Mouse (Mus musculus): ENCODE measurements around the gene Gm36079. TPM values are rescaled to one million over a fixed set of nuclear protein-coding genes. Genes with fewer than 3 reads are reported as not detected.
"Not testable (repeated sequence)": the region's sequence is repeated elsewhere in the genome, so short reads cannot be mapped to it uniquely, and the experiment has no call there.

Gene Gm36079
- polyA plus RNA-seq (2011; ENCODE audit: insufficient read depth, insufficient read length, low read depth, missing spikeins): not detected in 2 replicates

DNA sequence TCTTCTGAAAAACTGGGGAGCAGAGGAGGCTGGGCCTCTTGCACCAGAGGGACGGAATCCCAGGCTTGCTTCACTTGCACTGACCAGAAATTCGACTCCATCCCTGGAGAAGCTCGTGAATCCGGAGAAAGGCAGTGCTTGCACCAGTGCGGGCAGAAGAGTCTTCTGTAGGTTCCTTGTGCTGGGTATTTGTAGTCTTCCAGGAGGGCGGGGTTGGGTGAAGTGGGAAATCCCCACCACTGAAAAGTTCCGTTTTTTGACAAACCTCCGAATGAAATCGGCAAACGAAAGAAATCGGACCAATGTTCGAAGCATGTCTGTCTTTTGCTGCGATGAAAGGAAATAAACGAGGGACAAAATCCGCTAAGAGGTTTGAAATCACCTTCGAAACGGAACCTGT lies at the start of gene Gm36079:
Gm36079 (minus strand) TSS at position 101 of the 400 bp plus-strand sequence.
- H3K36me3 ChIP-seq (ENCODE audit: control insufficient read depth, insufficient read depth, low read length, poor library complexity, severe bottlenecking); H3K4me1 ChIP-seq (ENCODE audit: control insufficient read depth, insufficient read depth, low read length): not testable (repeated sequence)

DNA sequence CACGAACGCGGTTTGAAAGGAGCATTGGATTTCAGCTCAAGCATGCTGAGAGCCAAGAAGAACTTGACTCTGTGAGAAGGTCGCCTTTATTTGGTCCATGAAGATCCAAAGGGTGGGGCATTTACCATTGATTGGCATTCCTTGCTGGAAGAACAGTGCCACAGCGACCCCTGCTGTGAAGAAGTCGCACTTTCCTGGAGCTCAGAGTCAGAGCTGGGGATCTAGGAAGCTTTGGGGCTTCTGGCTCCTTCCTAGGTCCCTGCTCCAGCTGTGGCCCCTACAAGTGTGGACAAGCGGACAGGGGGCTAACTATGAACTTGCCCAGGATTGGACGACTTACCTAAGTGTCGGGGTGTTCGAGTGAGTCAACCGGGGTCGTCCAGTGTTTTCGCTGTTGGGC lies 44.1 kb upstream of the Gm36079 start:
- not testable (repeated sequence) for H3K4me3 ChIP-seq (ENCODE audit: low read depth, low read length); H3K9ac ChIP-seq (ENCODE audit: low read depth, poor library complexity, severe bottlenecking); H3K4me1 ChIP-seq (ENCODE audit: control insufficient read depth, insufficient read depth, low read length); H3K27me3 ChIP-seq (ENCODE audit: control insufficient read depth, insufficient read depth, low read length, poor library complexity, severe bottlenecking); H3K27ac ChIP-seq (ENCODE audit: insufficient read depth, low read length); H3K36me3 ChIP-seq (ENCODE audit: control insufficient read depth, insufficient read depth, low read length, poor library complexity, severe bottlenecking); H3K9me3 ChIP-seq (replicated peaks; ENCODE audit: control insufficient read depth, insufficient read depth, low read length, poor library complexity, severe bottlenecking)

More for the DNA sequence above, at the start of gene Gm36079:
- H3K9me3 ChIP-seq (replicated peaks; ENCODE audit: control insufficient read depth, insufficient read depth, low read length, poor library complexity, severe bottlenecking); H3K27me3 ChIP-seq (ENCODE audit: control insufficient read depth, insufficient read depth, low read length, poor library complexity, severe bottlenecking); H3K9ac ChIP-seq (ENCODE audit: low read depth, poor library complexity, severe bottlenecking); H3K27ac ChIP-seq (ENCODE audit: insufficient read depth, low read length); H3K4me3 ChIP-seq (ENCODE audit: low read depth, low read length): not testable (repeated sequence)

DNA sequence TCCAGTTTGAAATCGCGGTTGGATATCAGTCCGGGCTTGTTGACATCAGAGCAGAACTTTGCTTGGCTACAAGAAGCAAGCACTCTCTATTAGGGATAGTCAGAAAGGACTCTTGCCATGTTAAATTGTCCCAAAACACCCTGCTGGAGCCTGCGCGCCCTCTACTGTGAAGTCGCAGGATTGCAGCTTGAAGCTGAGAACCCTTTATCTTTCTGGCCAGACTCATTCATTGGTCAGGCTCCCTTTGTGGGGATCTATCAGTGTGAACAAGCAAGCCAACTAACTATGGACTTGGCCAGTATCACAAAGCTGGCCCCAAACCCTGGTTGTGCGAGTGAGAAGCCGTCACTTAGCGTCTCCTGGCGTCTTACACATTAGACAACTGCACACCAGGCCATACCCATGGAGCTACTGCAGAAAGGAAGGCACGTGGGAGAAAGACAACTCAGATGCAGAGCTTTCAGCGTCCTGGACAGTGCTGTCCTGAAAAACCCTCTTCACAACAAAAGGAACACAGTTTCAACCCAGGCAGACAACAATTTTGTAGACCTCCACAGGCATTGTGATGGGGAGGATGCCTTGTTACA lies 43.3 kb upstream of the Gm36079 start:
- H3K27me3 ChIP-seq (ENCODE audit: control insufficient read depth, insufficient read depth, low read length, poor library complexity, severe bottlenecking): not testable (repeated sequence)

DNA sequence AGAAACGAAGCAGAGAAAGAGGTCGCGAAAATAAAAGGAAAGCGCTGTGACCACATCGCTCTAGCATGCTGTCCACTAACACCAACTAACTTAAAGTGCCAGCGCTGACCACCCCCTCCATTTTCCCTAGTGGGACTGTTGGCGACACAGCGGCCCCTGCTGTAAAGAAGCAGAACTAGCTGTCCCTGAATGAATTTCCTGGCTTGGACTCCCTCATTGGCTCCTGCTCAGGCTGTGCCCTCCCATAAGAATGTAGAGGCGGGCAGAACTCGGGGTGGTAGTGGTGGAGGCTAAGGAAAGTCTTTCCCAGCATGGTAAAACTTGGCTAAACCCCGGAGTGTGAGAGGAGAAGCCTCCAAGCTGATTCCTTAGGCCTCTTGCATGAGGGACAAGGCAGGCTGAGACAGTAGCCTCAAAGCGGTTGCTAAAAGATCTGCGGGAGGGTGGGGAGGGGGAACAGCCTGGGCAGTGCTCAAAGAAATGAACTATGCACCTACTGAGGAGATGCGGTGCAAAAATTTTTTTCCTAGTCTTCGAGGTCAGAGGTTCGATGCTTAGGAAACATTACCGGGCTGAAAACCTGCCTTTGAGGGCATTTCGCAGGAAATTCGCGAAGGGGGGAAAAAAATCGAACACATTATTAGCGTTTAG lies 36.8 kb upstream of the Gm36079 start:
- H3K27me3 ChIP-seq (ENCODE audit: control insufficient read depth, insufficient read depth, low read length, poor library complexity, severe bottlenecking); H3K4me3 ChIP-seq (ENCODE audit: low read depth, low read length); H3K9me3 ChIP-seq (replicated peaks; ENCODE audit: control insufficient read depth, insufficient read depth, low read length, poor library complexity, severe bottlenecking); H3K4me1 ChIP-seq (ENCODE audit: control insufficient read depth, insufficient read depth, low read length); H3K27ac ChIP-seq (ENCODE audit: insufficient read depth, low read length); H3K36me3 ChIP-seq (ENCODE audit: control insufficient read depth, insufficient read depth, low read length, poor library complexity, severe bottlenecking); H3K9ac ChIP-seq (ENCODE audit: low read depth, poor library complexity, severe bottlenecking): not testable (repeated sequence)

More for the DNA sequence above, 43.3 kb upstream of the Gm36079 start:
- H3K9ac ChIP-seq (ENCODE audit: low read depth, poor library complexity, severe bottlenecking); H3K27ac ChIP-seq (ENCODE audit: insufficient read depth, low read length); H3K9me3 ChIP-seq (replicated peaks; ENCODE audit: control insufficient read depth, insufficient read depth, low read length, poor library complexity, severe bottlenecking); H3K4me1 ChIP-seq (ENCODE audit: control insufficient read depth, insufficient read depth, low read length); H3K4me3 ChIP-seq (ENCODE audit: low read depth, low read length); H3K36me3 ChIP-seq (ENCODE audit: control insufficient read depth, insufficient read depth, low read length, poor library complexity, severe bottlenecking): not testable (repeated sequence)

DNA sequence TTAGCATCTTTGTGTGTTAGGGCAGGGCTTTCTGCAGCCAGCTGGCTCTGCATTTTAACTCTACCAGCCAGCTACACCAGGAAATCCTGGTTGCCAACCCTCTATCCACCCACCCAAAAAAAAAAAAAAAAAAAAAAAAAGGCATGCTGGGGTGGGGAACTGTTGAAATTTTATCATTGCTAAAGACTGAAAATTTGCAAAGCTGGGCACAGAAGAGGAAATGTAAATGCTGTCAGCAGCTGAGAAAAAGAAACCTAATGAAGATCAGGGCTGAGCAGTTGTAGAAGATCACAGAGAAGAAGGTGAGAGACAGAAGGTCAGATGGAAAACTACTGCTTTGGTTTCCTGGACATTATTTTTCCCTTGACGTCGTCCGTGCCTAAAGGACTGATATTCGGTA lies 36.1 kb upstream of the Gm36079 start:
- not testable (repeated sequence) for H3K27me3 ChIP-seq (ENCODE audit: control insufficient read depth, insufficient read depth, low read length, poor library complexity, severe bottlenecking); H3K9ac ChIP-seq (ENCODE audit: low read depth, poor library complexity, severe bottlenecking); H3K27ac ChIP-seq (ENCODE audit: insufficient read depth, low read length); H3K9me3 ChIP-seq (replicated peaks; ENCODE audit: control insufficient read depth, insufficient read depth, low read length, poor library complexity, severe bottlenecking); H3K36me3 ChIP-seq (ENCODE audit: control insufficient read depth, insufficient read depth, low read length, poor library complexity, severe bottlenecking); H3K4me3 ChIP-seq (ENCODE audit: low read depth, low read length); H3K4me1 ChIP-seq (ENCODE audit: control insufficient read depth, insufficient read depth, low read length)

DNA sequence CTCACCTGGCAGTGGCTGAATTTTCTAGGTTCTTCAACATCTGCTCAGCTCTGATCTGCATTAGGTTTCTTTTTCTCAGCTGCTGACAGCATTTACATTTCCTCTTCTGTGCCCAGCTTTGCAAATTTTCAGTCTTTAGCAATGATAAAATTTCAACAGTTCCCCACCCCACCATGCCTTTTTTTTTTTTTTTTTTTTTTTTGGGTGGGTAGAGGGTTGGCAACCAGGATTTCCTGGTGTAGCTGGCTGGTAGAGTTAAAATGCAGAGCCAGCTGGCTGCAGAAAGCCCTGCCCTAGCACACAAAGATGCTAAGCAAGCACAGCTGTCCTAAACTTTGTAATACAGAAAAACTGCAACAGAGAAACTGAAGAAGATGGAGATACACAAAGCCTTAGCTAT lies 25.3 kb upstream of the Gm36079 start, which contains the start of gene Gm21188:
Gm21188 (minus strand) TSS at position 110 of the 400 bp plus-strand sequence.
- not testable (repeated sequence) for H3K27ac ChIP-seq (ENCODE audit: insufficient read depth, low read length); H3K4me1 ChIP-seq (ENCODE audit: control insufficient read depth, insufficient read depth, low read length); H3K27me3 ChIP-seq (ENCODE audit: control insufficient read depth, insufficient read depth, low read length, poor library complexity, severe bottlenecking); H3K4me3 ChIP-seq (ENCODE audit: low read depth, low read length); H3K9me3 ChIP-seq (replicated peaks; ENCODE audit: control insufficient read depth, insufficient read depth, low read length, poor library complexity, severe bottlenecking); H3K9ac ChIP-seq (ENCODE audit: low read depth, poor library complexity, severe bottlenecking); H3K36me3 ChIP-seq (ENCODE audit: control insufficient read depth, insufficient read depth, low read length, poor library complexity, severe bottlenecking)

DNA sequence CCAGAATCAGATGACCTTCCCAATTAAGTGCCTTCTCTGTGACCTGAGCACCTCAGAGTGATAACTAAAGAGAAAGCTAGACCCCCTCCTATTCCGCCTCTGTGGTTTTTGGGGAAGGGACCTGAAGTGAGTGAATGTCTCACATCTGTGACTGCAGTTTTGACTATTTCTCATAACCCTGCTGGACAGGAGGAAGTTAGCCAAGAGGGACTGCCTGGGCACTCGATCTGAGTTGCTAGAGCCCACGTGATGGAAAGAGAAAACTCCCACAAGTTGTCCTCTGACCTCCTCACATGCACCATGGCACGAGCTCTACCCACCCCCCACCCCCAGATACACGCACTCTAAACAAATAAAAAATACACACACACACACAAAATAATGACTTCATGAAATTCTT lies 21.8 kb upstream of the Gm36079 start:
- H3K9ac ChIP-seq (ENCODE audit: low read depth, poor library complexity, severe bottlenecking); H3K36me3 ChIP-seq (ENCODE audit: control insufficient read depth, insufficient read depth, low read length, poor library complexity, severe bottlenecking); H3K4me1 ChIP-seq (ENCODE audit: control insufficient read depth, insufficient read depth, low read length); H3K27ac ChIP-seq (ENCODE audit: insufficient read depth, low read length); H3K27me3 ChIP-seq (ENCODE audit: control insufficient read depth, insufficient read depth, low read length, poor library complexity, severe bottlenecking); H3K9me3 ChIP-seq (replicated peaks; ENCODE audit: control insufficient read depth, insufficient read depth, low read length, poor library complexity, severe bottlenecking); H3K4me3 ChIP-seq (ENCODE audit: low read depth, low read length): not testable (repeated sequence)

DNA sequence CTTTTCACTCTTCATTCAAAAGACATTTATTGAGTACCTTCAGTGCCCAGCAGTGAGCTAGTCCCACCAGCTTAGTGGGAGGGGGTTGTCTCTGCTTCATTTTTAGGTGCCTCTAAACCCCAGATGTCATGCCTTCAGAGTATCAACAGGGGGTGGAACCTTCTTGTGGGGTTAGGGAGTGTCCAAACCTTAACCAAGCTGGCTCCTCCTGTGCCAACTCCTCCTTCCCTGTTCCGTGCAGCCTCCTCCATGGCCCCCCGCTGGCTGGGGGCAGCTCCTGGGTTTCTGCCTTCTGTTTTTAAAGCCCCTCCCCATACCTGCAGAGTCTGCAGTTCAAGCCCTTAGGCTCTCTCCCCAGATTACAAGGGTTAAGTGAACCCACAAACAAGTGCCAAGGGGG lies 21.4 kb upstream of the Gm36079 start:
- H3K36me3 ChIP-seq (ENCODE audit: control insufficient read depth, insufficient read depth, low read length, poor library complexity, severe bottlenecking); H3K27ac ChIP-seq (ENCODE audit: insufficient read depth, low read length); H3K9me3 ChIP-seq (replicated peaks; ENCODE audit: control insufficient read depth, insufficient read depth, low read length, poor library complexity, severe bottlenecking); H3K9ac ChIP-seq (ENCODE audit: low read depth, poor library complexity, severe bottlenecking); H3K27me3 ChIP-seq (ENCODE audit: control insufficient read depth, insufficient read depth, low read length, poor library complexity, severe bottlenecking); H3K4me3 ChIP-seq (ENCODE audit: low read depth, low read length); H3K4me1 ChIP-seq (ENCODE audit: control insufficient read depth, insufficient read depth, low read length): not testable (repeated sequence)

DNA sequence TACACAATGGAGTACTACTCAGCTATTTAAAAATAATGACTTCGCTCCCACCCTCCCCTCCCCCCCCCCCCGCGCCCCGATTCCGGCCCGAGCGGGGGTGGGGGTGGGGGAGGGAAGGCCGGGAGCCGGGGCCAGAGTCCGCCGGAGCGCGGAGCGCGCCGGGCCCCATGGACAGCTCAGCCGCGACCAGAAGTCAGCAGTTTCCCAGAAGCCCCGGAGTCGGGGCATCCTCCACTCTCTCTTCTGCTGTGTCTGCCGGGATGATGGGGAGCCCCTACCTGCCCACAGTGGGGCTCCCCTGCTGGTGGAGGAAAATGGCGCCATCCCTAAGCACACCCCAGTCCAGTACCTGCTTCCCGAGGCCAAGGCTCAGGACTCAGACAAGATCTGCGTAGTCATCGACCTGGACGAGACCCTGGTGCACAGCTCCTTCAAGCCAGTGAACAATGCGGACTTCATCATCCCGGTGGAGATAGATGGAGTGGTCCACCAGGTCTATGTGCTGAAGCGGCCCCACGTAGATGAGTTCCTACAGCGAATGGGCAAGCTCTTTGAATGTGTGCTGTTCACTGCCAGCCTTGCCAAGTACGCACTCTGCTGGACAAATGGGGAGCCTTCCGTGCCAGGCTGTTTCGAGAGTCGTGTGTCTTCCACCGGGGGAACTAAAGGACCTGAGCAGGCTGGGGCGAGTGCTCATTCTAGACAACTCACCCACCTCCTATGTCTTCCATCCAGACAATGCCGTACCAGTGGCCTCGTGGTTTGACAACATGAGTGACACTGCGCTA lies 19.8 kb upstream of the Gm36079 start:
- not testable (repeated sequence) for H3K9ac ChIP-seq (ENCODE audit: low read depth, poor library complexity, severe bottlenecking); H3K9me3 ChIP-seq (replicated peaks; ENCODE audit: control insufficient read depth, insufficient read depth, low read length, poor library complexity, severe bottlenecking); H3K27ac ChIP-seq (ENCODE audit: insufficient read depth, low read length); H3K4me1 ChIP-seq (ENCODE audit: control insufficient read depth, insufficient read depth, low read length); H3K27me3 ChIP-seq (ENCODE audit: control insufficient read depth, insufficient read depth, low read length, poor library complexity, severe bottlenecking); H3K4me3 ChIP-seq (ENCODE audit: low read depth, low read length); H3K36me3 ChIP-seq (ENCODE audit: control insufficient read depth, insufficient read depth, low read length, poor library complexity, severe bottlenecking)
